Mouse (Mus musculus): ENCODE measurements around the gene Kcna7. TPM values are rescaled to one million over a fixed set of nuclear protein-coding genes. Genes with fewer than 3 reads are reported as not detected.
A peak's percentile ranks its signal among the peaks of the same experiment; 100 is the strongest.
"Not testable (repeated sequence)": the region's sequence is repeated elsewhere in the genome, so short reads cannot be mapped to it uniquely, and the experiment has no call there.

Kcna7 gene
- not detected for total RNA-seq (2021)

DNA sequence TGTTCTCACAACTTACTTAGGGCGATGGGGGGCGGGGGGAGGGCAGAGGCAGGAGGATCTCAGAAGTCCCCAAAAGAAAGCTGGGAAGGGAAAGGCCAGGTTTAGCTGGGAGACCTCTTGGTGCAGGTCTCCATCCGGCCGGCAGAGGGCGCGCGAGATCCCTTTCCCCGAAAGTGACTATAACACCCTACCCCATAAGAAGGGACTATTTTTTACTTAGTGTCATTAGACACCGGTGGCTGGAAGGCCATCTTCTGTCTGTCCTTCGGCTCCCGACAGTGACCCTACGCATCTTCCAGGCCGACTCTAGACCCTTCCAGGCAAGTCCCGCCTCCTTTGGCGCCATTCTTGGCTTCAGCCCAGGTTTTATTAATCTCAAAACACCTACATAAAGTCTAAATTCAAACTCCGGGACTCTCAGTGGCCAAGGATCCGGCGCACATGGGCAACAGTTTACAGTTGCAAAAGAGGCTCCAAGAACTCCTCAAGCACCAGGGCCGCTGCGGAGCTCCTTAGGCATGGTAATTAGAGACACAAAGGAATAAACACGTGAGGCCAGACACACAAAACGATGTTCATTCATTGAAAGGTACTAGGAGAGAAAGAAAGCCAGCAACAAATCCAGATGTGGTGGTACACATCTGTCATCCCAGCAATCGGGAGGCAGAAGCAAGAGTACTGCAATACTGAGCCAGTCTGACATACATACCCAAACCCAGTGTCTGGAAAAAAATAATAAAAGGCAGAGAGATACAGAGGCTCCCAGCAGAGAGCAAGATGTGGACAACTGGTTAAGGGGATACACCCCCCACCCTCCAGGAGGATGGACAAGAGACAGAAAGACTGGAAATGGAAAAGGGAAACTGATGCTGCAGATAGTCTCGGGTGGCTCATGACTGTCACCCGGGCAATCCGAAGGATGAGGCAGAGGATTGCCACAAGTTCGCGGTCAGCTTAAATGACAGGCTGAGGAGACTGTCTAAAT lies at the start of gene Kcna7:
Kcna7 (plus strand) TSS at position 563 of the 985 bp plus-strand sequence.
- peak; percentile 50 to 67 for DNase-seq

DNA sequence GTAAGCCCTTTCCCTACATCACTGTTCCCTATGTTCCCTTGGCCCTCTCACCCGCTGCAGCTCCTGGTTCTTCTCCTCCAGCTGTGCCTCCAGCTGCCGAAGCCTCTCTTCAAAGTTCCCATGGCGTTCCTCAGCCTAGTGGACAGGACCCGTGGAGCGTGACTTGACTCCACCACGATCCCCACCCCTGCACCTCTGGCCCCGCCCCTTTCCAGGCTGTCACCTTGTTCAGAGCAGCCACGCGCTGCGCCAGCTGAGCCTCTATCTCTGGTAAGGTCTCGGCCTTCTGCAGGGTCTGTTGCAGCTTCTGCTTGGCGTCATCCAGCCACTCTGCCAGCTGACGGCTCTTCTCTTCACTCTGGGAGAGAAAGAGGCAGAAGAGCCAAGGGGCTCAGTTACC lies 49.4 kb upstream of the Kcna7 start:
- DNase-seq: no peak

- DNase-seq: not testable (repeated sequence)
Observed at GRCm38 (mm10) chr7:45359081-45359480, 46.4 kb upstream of the Kcna7 start.

- no peak for DNase-seq
Observed at GRCm38 (mm10) chr7:45360404-45361125, 44.9 kb upstream of the Kcna7 start.

- DNase-seq: peak; percentile 85
Observed at GRCm38 (mm10) chr7:45361243-45361804, 44.1 kb upstream of the Kcna7 start.

DNA sequence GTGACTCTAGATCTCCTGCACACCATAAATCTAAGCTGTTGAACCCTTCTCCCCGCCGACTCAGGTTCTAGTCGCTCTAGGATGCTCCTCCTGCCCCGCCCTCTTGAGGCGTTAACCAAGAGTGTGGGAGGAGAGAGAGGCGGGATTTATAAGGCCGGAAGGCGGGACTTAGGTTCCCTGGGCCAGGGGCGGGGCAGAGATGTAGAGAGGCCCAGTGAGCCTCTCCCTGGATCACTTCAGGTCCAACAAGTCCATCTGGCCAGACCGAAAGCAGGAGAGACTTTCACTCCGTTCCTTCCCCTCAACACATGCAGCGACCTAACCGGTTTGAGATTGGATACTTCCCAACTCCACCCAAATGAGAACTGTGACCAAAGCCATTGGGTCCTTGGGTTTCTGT lies 42.7 kb upstream of the Kcna7 start:
- DNase-seq: no peak

DNA sequence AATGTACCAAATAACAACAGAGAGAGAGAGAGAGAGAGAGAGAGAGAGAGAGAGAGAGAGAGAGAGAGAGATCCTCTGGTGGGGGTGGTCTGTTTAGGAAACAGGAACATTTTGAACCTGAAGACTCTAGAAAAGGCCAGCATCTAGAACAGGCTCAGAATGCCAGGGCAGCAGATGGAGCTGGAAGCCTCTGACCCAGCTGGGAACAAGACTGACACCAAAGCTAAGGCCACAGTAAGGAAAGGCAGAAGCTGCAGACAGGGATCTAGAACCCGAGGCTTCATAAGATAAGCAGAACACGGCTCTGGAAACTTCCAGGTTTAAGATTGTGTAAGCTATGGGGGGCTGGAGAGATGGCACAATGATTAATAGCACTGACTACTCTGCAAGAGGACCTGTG lies 41.5 kb upstream of the Kcna7 start:
- no peak for DNase-seq

- peak in 1 of 2 experiments; percentile 45 for DNase-seq
Observed at GRCm38 (mm10) chr7:45365742-45366651, 39.5 kb upstream of the Kcna7 start.

DNA sequence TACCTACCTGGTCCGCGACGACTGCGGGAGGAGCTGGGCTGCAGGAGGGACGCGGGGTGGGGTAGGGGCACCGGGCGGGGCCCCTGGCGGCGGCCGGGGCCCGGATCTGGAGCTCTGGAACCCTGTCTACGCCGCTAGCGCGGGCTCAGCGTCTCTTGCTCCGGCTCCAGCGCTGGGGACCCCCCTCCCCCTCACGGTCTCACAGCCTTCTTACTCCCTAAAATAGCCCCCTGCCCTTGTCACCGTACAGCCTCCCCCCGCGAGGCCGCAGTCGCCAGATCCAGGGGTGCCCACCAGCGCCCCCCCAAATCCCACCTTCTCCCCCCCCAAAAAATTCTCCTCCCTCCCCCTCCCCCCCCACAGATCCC lies 38.8 kb upstream of the Kcna7 start, which contains the start of gene Ppfia3:
Ppfia3 (minus strand) TSS at position 368 of the 368 bp plus-strand sequence.
- DNase-seq: peak in 1 of 2 experiments; percentile 53

GRCm38 (mm10) chr7:45367020-45367880 lies 38.2 kb upstream of the Kcna7 start:
- DNase-seq: peak; percentile 99

DNA sequence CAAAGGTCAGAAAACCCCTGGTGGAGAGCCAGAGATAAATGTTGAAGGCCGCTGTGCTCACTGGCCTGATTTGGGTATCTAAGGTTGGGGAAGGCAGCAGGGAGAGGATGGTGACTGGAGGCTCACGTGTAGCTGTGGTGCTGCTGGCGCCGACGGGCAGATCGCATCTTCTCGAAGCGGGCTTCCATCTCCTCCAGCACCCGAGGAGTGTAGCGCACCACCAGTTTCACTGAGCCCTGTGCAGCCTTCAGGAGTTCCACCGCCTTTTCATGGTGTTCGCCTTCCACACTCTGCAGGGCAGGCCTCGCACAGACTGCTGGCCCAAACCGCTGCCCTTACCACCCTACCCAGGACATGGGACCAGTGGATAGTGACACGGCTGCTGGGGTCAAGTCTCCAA lies 37.3 kb upstream of the Kcna7 start:
- DNase-seq: no peak

DNA sequence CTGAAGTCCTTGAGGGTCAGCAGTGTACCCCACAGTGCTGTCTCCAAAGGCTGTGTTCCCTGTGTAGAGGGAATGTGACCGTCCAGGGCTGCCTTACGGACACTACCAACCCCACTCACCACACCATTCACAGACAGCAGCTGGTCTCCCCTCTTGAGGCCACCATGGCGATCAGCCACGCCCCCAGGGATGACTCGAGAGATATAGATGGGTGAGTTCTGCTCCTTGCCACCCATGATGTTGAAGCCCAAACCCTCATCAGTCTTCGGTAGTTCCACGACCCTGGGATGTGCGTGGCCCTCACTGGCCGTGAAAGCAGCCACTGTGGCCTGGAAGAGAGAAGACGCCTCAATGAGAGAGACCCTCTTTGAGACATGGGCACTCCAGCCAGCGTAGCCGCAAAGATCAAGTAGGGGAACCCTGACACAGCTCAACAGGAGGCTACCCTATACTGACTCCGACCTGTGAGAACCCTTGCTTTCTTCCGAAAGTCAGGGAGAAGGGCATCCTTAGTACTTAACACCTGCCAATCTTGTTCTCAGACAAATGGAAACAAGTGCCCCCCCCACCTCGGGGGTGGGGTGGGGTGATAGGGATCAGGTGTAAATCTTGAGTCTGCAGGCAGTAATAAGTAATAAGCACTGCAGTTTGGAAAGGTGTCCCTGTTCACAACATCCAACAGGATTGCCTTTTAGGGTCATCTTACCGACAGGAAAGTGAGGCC lies 36.3 kb upstream of the Kcna7 start:
- no peak for DNase-seq

DNA sequence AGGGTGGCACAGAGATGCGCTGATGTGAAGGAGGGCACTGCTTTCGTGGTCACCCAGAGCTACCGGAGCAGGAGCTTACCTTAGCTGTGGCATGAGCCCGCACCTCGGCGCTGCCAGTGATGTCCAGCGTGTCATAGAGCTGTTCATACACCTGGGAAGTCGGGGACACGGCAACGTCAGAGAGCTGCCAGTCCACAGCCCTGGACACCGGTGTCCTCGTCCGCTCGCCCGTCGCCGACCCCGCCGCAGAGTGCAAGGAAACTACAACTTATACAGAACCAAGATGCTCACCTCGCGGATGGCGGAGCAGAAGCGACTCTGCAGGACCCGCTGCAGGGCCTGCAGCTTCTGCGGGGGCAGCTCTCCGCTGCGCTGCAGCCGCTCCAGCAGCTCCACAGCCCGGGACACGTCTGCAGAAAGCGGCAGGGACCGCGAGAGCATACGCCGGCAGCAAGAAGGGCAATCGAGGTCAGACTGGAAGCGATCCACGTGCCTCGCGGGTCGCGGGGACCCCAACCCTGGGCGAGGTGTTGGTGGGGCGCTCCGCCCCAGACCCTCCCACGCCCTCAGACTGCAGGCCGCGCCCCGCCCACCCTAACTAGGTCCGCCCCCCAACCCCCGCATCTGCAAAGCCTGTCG lies 35.5 kb upstream of the Kcna7 start:
- DNase-seq: no peak

DNA sequence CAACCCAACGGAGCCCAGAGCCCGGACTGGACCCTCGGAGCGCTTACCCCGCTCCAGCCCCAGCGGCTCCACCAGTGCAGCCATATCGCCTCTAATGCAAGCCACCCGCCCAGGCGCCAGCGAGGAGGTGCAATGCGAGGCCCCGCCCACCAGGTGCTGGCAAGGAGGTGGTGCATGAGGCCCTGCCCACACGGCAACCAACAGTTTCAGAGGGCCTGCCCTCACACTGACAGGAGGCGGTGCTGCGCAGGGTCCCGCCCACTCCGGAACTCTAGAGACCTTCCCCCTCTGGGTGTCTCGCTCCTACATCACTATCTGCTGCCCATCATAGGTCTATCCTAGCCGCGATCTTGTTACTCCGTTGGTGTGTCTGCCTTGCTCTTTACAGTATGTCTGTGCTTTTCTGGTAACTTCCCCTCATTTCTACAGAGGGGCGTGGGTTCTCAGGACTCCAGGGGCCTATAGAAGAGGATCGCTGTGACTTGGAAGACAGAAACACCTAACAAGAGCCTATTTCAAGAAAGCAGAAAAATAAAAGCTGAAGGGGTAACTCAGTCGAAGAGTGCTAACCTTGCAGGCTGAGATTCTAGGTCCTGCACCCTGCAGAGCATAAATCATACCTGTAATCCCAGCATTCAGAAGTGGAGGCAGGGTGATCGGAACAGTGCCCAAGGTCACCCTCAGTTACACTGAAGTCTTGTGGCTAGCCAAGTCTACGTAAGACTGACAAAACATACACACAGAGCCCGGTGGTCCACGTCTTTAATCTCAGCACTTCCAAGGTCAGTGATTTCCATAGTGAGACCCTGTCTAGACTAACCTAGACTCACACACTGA lies 34.8 kb upstream of the Kcna7 start, which contains the start of gene Lin7b:
Lin7b (minus strand) TSS at position 109 of the 837 bp plus-strand sequence.
- DNase-seq: peak; percentile 90 to 94

DNA sequence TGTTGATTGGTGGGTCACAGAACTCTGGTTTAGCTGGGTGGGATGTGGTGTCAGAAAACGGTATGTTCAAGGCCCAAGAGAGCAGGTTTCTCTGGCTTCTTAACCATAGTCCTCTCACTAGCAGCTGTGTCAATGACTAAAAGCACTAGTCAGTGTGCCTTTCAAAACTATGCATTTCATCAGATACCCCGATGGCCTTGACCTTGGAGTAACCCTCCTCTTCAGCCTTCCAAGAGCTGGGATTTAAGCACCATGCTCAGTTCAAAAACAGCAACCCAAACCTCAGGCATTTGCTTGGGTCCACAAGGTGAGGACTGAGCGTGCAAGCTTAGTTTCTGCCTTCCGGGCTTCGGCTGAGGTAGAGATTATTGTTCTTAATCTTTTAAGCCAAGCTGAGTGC lies 33.1 kb upstream of the Kcna7 start:
- DNase-seq: no peak

DNA sequence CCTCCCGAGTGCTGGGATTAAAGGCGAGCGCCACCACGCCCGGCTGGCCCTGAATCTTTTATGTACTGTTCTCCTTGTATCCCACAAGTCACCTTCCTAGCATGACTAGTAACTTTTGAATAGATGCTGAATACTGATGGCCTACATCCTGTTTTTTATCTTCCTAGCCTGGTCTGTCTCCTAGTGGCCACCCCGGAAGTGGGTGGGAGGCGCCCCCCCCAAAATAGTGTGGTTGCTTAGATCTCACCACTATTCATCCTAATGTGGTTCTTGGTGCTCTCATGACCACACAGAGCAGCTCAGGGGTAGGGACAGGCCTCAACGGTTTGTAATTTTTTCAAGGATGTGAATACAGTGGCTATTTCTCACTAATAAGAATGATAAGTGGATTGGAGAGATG lies 30.8 kb upstream of the Kcna7 start:
- DNase-seq: no peak

DNA sequence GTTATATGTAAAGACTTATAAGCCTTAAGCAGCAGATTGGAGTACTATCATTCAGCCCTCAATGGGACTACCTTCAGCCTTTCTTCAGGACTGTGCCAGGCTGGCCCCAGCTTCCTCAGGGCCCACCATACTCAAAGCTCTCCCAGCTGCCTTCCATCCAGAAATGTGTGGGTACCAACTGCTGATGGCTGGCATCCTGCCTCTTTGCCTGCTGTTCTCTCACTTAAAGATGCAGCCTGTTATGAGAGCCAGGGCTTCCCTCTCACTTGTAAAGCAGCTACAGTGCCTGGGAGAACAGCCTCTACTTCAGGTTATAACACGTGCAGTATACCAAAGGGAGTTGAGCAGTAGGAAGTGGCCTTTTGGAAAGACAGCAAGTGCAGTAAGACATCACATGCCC lies 29.4 kb upstream of the Kcna7 start:
- DNase-seq: no peak

GRCm38 (mm10) chr7:45386077-45386476 lies 19.4 kb upstream of the Kcna7 start:
- no peak for DNase-seq

DNA sequence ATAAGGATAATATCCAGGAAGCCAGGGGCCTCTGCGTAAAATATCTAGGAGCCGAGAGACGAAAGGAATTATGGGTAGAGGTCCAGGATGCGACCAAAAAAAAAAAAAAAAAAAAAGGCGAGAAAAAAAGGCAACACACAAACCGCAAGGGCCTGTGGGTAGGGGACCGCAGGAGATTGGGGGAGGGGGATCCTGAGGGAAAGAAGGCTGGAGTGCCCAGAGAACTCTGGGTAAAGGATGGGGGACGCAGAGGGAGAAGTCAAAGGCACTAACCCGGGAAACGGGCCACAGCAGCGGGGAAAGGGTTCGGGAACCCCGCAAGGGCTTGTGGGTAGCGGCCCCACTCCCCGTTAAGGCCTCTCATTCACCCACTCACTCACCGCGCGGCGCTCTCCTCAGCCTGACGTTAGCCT lies 10.3 kb upstream of the Kcna7 start:
- DNase-seq: no peak
